Mouse (Mus musculus): Measurements from ENCODE around the gene Bicra. TPM values are rescaled to one million over a fixed set of nuclear protein-coding genes. Genes with fewer than 3 reads are reported as not detected.

Gene Bicra
- polyA plus RNA-seq, 1 experiment from 2014 or later, result 9.3 TPM

GRCm38 (mm10) chr7:15967312-15967711 lies 80.4 kb downstream of the Bicra start, which contains the start of gene Ehd2:
TSS of gene Ehd2 (minus strand) at chr7:15967567.
- DNase-seq (ENCODE audit: low spot score), result peak; percentile 73
- peaks cover 10% of the 10 kb centered on the region for H3K36me3 ChIP-seq (ENCODE audit: control insufficient read depth, insufficient read depth, low read length)
- peak; percentile 79 for ATAC-seq (ENCODE audit: insufficient number of reproducible peaks, low FRiP score, low TSS enrichment, low read depth)
- H3K9ac ChIP-seq (ENCODE audit: low read length), result peak within 1 kb of the TSS; percentile 43; the same call in 1 of the 2 replicates
- peak within 1 kb of the TSS; percentile 22; the same call in 1 of the 2 replicates for H3K4me3 ChIP-seq (ENCODE audit: low read depth, low read length)
- H3K4me2 ChIP-seq (ENCODE audit: low read depth, severe bottlenecking), result peak within 1 kb of the TSS; percentile 47
- H3K4me1 ChIP-seq (ENCODE audit: control insufficient read depth, insufficient read depth, low read length), result 0 out of 2 replicates have a peak, but pooled peaks cover 2% of the 10 kb centered on the region
- 0% methylated on average over 22 of the region's 22 CpGs for WGBS
- no peaks in the 10 kb centered on the region for H3K27me3 ChIP-seq (ENCODE audit: control insufficient read depth, insufficient read depth, low read length)
- 0 out of 2 replicates have a peak, but pooled peaks cover 3% of the 10 kb centered on the region for H3K9me3 ChIP-seq (ENCODE audit: control insufficient read depth, low read length)
- H3K27ac ChIP-seq (replicated peaks; ENCODE audit: low read depth, low read length), result no peak within 1 kb of the TSS

- WGBS, result 69% methylated on average over 3 of the region's 3 CpGs
- ATAC-seq (ENCODE audit: insufficient number of reproducible peaks, low FRiP score, low TSS enrichment, low read depth) (no peak), DNase-seq (ENCODE audit: low spot score) (no peak)
- Histone ChIP-seq H3K4me3 (ENCODE audit: low read depth, low read length) (no peak overlapping the region), H3K9me3 (ENCODE audit: control insufficient read depth, low read length) (0 out of 2 replicates have a peak, but pooled peaks cover 3% of the 10 kb centered on the region), H3K36me3 (ENCODE audit: control insufficient read depth, insufficient read depth, low read length) (peaks cover 1% of the 10 kb centered on the region), H3K4me2 (ENCODE audit: low read depth, severe bottlenecking) (no peak overlapping the region), H3K27ac (replicated peaks; ENCODE audit: low read depth, low read length) (no peak overlapping the region), H3K9ac (ENCODE audit: low read length) (no peak overlapping the region), H3K27me3 (ENCODE audit: control insufficient read depth, insufficient read depth, low read length) (no peaks in the 10 kb centered on the region), H3K4me1 (ENCODE audit: control insufficient read depth, insufficient read depth, low read length) (0 out of 2 replicates have a peak, but pooled peaks cover 6% of the 10 kb centered on the region)
Measured at GRCm38 (mm10) chr7:15966489-15966888, 81.2 kb downstream of the Bicra start.

GRCm38 (mm10) chr7:15963798-15964652 lies 83.7 kb downstream of the Bicra start:
- no peaks in the 10 kb centered on the region for H3K36me3 ChIP-seq (ENCODE audit: control insufficient read depth, insufficient read depth, low read length)
- 83% methylated on average over 32 of the region's 32 CpGs for WGBS
- H3K9ac ChIP-seq (ENCODE audit: low read length), result no peak overlapping the region
- no peaks in the 10 kb centered on the region; the same call in 1 of the 2 replicates for H3K9me3 ChIP-seq (ENCODE audit: control insufficient read depth, low read length)
- ATAC-seq (ENCODE audit: insufficient number of reproducible peaks, low FRiP score, low TSS enrichment, low read depth), result no peak
- H3K4me2 ChIP-seq (ENCODE audit: low read depth, severe bottlenecking), result no peak overlapping the region
- H3K27me3 ChIP-seq (ENCODE audit: control insufficient read depth, insufficient read depth, low read length), result no peaks in the 10 kb centered on the region
- no peak overlapping the region for H3K4me3 ChIP-seq (ENCODE audit: low read depth, low read length)
- 0 out of 2 replicates have a peak, but pooled peaks cover 6% of the 10 kb centered on the region for H3K4me1 ChIP-seq (ENCODE audit: control insufficient read depth, insufficient read depth, low read length)
- H3K27ac ChIP-seq (replicated peaks; ENCODE audit: low read depth, low read length), result no peak overlapping the region
- DNase-seq (ENCODE audit: low spot score), result no peak

GRCm38 (mm10) chr7:15962311-15963288 lies 85.1 kb downstream of the Bicra start:
- peak; percentile 53; the same call in 1 of the 2 replicates for ATAC-seq (ENCODE audit: insufficient number of reproducible peaks, low FRiP score, low TSS enrichment, low read depth)
- Histone ChIP-seq H3K4me1 (ENCODE audit: control insufficient read depth, insufficient read depth, low read length) (0 out of 2 replicates have a peak, but pooled peaks cover 6% of the 10 kb centered on the region), H3K9me3 (ENCODE audit: control insufficient read depth, low read length) (no peaks in the 10 kb centered on the region; the same call in 1 of the 2 replicates), H3K9ac (ENCODE audit: low read length) (no peak overlapping the region), H3K27ac (replicated peaks; ENCODE audit: low read depth, low read length) (peak overlapping the region; percentile 36; the same call in 1 of the 2 replicates), H3K36me3 (ENCODE audit: control insufficient read depth, insufficient read depth, low read length) (no peaks in the 10 kb centered on the region), H3K4me3 (ENCODE audit: low read depth, low read length) (no peak overlapping the region), H3K27me3 (ENCODE audit: control insufficient read depth, insufficient read depth, low read length) (no peaks in the 10 kb centered on the region), H3K4me2 (ENCODE audit: low read depth, severe bottlenecking) (no peak overlapping the region)
- DNase-seq (ENCODE audit: low spot score), result peak; percentile 38
- 47% methylated on average over 12 of the region's 12 CpGs for WGBS

DNA sequence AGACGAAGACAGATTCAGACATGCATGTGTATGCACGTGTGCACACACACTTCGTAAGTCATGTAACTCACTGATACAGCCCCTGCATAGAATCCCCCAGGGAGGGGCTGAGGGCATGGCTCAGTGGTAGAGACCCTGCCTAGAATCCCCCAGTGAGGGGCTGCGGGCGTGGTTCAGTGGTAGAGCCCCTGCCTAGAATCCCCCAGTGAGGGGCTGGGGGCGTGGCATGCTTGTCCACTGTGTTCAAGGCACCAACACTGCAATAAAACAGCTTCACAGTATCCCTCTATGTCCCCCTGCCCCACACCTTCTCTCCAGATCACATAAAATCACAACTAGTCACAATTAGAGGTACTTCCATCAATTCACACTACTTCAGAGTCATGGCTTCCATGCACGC lies 85.9 kb downstream of the Bicra start:
- H3K4me3 ChIP-seq (ENCODE audit: low read depth, low read length), result no peak overlapping the region
- DNase-seq (ENCODE audit: low spot score) (no peak), ATAC-seq (ENCODE audit: insufficient number of reproducible peaks, low FRiP score, low TSS enrichment, low read depth) (no peak)
- no peak overlapping the region for H3K4me2 ChIP-seq (ENCODE audit: low read depth, severe bottlenecking)
- no peak overlapping the region for H3K9ac ChIP-seq (ENCODE audit: low read length)
- H3K9me3 ChIP-seq (ENCODE audit: control insufficient read depth, low read length), result no peaks in the 10 kb centered on the region; the same call in 1 of the 2 replicates
- H3K4me1 ChIP-seq (ENCODE audit: control insufficient read depth, insufficient read depth, low read length), result 0 out of 2 replicates have a peak, but pooled peaks cover 6% of the 10 kb centered on the region
- H3K36me3 ChIP-seq (ENCODE audit: control insufficient read depth, insufficient read depth, low read length), result no peaks in the 10 kb centered on the region
- no peaks in the 10 kb centered on the region for H3K27me3 ChIP-seq (ENCODE audit: control insufficient read depth, insufficient read depth, low read length)
- 84% methylated on average over 7 of the region's 7 CpGs for WGBS
- no peak overlapping the region for H3K27ac ChIP-seq (replicated peaks; ENCODE audit: low read depth, low read length)

DNA sequence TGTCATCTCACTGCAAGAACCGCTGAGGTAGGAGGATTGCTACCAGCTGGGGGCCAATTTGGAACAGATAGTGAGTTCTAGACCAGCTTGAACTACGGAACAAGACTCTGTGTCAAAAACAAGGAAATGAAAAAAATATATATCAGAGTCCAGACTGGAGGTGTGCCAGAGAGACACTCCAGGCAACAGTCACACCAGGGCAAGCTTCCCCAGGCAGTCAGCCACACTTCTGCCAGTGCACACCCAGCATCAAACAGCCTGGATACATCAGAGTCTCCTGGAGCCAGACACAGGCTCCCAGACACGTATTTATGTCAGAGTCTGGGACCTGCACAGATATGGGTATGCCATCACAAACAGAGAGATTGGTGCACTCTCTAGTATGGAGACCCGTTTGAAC lies 86.5 kb downstream of the Bicra start:
- ATAC-seq (ENCODE audit: insufficient number of reproducible peaks, low FRiP score, low TSS enrichment, low read depth) (no peak), DNase-seq (ENCODE audit: low spot score) (no peak)
- Histone ChIP-seq H3K9me3 (ENCODE audit: control insufficient read depth, low read length) (no peaks in the 10 kb centered on the region; the same call in 1 of the 2 replicates), H3K27me3 (ENCODE audit: control insufficient read depth, insufficient read depth, low read length) (no peaks in the 10 kb centered on the region), H3K36me3 (ENCODE audit: control insufficient read depth, insufficient read depth, low read length) (no peaks in the 10 kb centered on the region), H3K27ac (replicated peaks; ENCODE audit: low read depth, low read length) (no peak overlapping the region), H3K4me2 (ENCODE audit: low read depth, severe bottlenecking) (no peak overlapping the region), H3K4me3 (ENCODE audit: low read depth, low read length) (no peak overlapping the region), H3K9ac (ENCODE audit: low read length) (no peak overlapping the region), H3K4me1 (ENCODE audit: control insufficient read depth, insufficient read depth, low read length) (0 out of 2 replicates have a peak, but pooled peaks cover 6% of the 10 kb centered on the region)
- 63% methylated on average over 4 of the region's 4 CpGs for WGBS

GRCm38 (mm10) chr7:15960691-15961090 lies 87.0 kb downstream of the Bicra start:
- 0 out of 2 replicates have a peak, but pooled peaks cover 6% of the 10 kb centered on the region for H3K4me1 ChIP-seq (ENCODE audit: control insufficient read depth, insufficient read depth, low read length)

DNA sequence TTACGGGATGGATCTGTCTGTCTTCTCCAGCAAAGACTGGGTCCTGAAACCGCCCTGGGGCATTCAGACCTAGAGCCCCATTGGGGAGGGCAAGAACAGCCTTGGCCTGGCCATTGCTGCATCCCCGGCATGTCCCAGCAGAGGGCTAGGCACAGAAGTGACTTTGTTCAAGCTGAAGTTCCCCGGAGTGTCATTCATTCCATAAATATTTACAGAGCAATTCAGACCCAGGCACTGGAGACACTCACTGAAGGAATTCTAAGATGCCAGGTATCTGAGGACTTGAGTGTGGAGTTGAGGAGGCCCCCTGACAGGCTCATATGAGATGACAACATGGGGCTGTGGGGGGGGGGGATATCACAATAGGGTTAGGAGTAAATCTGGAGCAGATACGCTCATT lies 91.6 kb downstream of the Bicra start:
- Histone ChIP-seq H3K27me3 (ENCODE audit: control insufficient read depth, insufficient read depth, low read length) (no peaks in the 10 kb centered on the region), H3K4me3 (ENCODE audit: low read depth, low read length) (no peak overlapping the region), H3K9me3 (ENCODE audit: control insufficient read depth, low read length) (peaks cover 4% of the 10 kb centered on the region; the same call in 1 of the 2 replicates), H3K27ac (replicated peaks; ENCODE audit: low read depth, low read length) (no peak overlapping the region), H3K9ac (ENCODE audit: low read length) (no peak overlapping the region), H3K4me1 (ENCODE audit: control insufficient read depth, insufficient read depth, low read length) (no peaks in the 10 kb centered on the region), H3K36me3 (ENCODE audit: control insufficient read depth, insufficient read depth, low read length) (no peaks in the 10 kb centered on the region), H3K4me2 (ENCODE audit: low read depth, severe bottlenecking) (no peak overlapping the region)
- ATAC-seq (ENCODE audit: insufficient number of reproducible peaks, low FRiP score, low TSS enrichment, low read depth) (no peak), DNase-seq (ENCODE audit: low spot score) (no peak)
- WGBS, result 76% methylated on average over 5 of the region's 5 CpGs

More at GRCm38 (mm10) chr7:15960691-15961090, 87.0 kb downstream of the Bicra start:
- Histone ChIP-seq H3K4me2 (ENCODE audit: low read depth, severe bottlenecking) (no peak overlapping the region), H3K36me3 (ENCODE audit: control insufficient read depth, insufficient read depth, low read length) (no peaks in the 10 kb centered on the region), H3K27ac (replicated peaks; ENCODE audit: low read depth, low read length) (no peak overlapping the region), H3K9ac (ENCODE audit: low read length) (no peak overlapping the region), H3K27me3 (ENCODE audit: control insufficient read depth, insufficient read depth, low read length) (no peaks in the 10 kb centered on the region), H3K4me3 (ENCODE audit: low read depth, low read length) (no peak overlapping the region), H3K9me3 (ENCODE audit: control insufficient read depth, low read length) (no peaks in the 10 kb centered on the region; the same call in 1 of the 2 replicates)
- no peak for DNase-seq (ENCODE audit: low spot score)
- no peak for ATAC-seq (ENCODE audit: insufficient number of reproducible peaks, low FRiP score, low TSS enrichment, low read depth)
- 66% methylated on average over 4 of the region's 4 CpGs for WGBS
